Mouse (Mus musculus) urinary bladder, postnatal 14 days (tissue): Measurements from ENCODE around the gene Prss44.
"Not testable (repeated sequence)": the region's sequence is repeated elsewhere in the genome, so short reads cannot be mapped to it uniquely, and the experiment has no call there.

Source experiments
- DNase-seq: peaks from one replicate; pipeline ENCODE4 v3.0.0; 2021; ENCODE audit warnings: low spot score

Prss44 gene

DNA sequence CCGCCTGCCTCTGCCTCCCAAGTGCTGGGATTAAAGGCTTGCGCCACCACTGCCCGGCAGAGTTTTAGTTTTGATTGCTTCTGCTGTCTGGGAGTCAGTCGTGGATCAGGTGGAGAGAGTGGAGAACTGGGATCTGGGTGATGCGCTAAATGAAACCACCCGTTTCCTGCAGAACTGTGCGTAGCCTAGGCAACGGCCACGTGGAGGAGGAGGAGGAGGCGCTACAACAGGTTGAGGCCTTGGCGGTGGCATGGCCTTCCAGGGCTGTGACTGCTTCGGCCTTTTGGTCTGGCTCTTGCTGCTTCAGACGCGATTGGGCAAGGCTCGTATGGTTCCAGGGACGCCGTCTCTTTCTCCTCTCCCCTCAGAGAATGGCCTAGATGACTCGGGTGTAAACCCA is at the start of gene Prss44:
Gene Prss44, plus strand, starts transcription at position 206 of the 400 bp plus-strand sequence.
- DNase-seq, result no peak

DNA sequence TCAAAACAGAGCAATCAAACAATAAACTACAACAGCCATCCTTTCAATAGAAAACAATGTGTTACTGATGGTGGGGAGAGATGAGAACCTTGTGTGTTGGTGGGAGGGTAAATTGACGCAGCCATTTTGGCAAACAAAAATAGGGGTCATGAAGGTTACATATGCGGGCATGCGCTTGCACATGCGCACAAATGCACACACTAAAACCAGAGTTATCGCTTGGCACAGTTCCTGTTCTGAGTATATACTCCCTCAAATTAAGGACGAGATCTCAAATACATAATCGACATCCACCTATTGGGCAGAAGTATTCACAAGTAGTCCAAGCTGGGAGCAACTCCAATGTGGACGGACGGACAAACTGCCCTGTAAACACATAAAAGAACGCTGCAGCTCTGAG is 41.5 kb upstream of the Prss44 start:
- no peak for DNase-seq

DNA sequence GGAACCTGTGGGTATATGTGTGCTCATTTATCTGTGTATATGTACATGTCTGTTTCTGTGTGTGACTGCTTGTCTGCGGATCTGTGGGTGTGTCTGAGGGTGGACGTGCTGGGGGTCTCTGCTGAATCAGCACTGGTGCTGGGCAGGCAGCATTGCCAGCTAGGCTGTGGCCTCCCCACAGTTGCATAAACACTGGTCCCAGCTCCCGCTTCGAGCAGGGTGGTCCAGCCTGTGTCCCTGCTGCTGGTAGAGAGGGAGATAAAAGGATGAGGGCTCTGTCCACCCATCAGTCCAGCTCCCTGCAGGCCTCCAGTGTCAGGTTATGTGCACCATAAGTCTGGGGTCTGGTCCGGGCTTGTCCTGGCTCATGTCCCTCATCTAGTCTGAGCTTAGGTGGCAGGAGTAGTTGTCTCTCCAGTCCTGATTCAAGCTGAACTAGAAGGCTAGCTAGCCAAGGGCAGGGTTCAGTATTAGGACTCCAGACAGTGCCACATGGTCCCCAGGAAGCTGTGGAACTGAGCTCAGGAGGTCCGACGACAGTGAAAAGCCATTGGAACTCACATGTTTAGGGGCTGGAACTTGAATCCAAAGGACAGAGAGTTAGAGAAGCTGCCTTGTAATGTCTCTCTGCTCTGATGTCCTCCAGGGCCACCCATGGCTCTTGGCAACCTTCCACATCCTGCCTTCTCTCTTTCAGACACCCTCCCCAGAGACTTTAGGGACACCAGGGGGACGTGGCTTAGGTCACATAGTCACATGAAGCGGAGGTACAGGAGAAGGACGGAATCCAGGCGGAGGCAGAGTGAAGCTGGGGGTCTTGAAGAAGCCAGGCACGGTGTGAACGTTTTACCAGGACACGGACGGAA is 39.2 kb upstream of the Prss44 start:
- DNase-seq, result no peak

DNA sequence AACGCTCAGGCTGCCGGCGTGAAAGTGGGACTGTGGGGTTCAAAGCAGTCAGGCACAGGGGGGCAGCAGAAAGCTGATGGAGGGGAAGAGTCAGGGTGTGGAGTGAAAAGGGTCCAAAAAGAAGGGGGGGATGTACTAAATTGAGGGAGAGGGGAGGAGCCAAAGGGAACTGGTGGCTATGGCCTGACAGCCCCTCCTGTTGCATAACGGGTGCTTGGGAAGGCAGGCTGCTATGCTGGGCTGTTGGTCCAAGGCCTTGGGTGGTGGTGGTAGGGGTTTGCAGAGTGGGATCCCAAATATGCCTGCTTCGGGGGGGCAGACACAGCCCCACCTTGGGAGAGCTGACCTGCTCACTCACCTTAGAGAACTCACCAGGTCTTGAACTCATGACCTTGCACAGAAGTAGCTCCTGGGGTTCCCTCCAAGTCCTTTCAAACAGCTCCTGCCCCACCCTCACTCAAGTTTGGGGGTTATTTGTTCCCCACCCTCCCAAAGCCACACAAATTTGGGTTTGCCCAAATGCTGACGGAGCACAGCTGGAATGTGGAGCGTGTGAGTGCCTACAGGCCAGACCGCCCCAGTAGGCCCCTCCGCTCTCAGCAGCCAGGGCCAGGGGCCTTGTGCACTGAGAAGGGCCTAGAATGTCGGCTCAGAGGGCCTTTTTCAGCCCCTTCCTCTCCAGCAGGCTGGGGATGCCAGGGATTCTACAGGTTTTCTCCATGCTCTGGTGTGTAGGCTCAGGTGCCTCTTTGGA is 38.3 kb upstream of the Prss44 start:
- no peak for DNase-seq

DNA sequence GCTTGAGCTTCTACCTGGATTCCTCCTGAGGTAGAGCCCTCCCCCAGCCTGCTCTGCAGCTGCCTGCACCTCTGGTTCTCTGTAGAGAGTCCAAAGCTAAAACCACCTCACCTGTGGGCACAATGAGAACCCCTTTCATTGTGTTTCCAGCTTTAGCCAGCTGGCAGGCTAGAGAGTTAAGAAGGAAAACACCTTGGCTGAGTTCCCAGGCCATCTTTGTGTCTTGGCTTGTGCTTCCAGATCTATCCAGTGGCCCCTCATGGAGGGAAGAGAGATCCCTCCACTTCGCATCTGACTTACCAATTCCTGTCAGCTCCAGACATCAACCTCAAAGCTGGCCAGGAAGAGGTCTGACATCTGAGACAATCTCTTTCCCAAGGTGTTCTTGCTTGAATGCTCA is 35.7 kb upstream of the Prss44 start:
- no peak for DNase-seq

DNA sequence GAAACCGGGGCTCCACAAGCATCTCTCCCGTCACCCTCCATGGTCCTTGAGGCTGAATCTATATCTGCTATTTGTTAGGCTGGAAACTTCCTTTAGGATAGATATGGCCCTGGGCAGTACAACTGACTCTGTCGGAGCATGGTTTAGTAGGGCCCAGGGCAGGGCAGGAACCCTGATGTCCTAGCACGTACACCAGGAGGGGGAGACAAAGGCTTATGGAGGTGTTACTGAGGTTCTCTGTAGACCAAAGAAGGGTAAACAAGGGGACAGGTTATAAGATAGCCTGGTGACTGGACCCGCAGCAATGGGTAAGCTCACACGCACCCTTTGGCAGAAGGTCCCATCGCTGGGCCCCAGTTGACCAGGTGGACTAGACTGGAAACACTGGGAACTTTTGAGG is 35.2 kb upstream of the Prss44 start:
- no peak for DNase-seq

DNA sequence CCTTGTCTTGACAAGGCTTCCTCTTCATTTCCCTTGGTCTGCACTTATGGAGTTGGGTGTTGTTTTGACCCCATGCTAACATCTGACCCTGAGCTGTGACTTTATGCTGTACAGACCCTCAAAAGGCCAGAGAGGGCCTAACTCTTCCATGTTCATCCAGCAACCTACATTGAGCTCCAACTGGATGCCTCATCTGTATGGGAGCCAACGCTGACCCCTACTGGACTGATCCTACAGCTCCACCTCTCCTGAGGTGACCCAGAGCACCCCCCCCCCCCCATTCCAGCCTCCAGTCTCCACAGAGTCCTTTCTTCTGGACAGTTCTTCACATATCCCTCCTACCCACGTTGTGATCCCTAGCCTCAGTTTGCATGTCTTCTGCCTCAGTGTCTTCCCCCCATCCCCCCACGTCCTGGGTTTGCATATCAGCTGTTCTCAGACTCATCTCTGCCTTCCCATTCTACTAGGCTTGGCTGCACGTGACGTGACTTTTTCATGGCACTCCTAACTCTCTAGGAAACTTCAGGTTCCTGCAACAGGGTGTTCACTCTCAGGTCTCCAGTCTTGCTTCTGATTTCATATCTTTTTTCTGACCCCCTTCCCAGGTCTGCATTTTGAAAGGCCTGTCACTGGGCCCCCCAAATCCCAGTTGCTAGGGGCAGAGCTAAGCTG is 34.4 kb upstream of the Prss44 start:
- peak; percentile 27 for DNase-seq

DNA sequence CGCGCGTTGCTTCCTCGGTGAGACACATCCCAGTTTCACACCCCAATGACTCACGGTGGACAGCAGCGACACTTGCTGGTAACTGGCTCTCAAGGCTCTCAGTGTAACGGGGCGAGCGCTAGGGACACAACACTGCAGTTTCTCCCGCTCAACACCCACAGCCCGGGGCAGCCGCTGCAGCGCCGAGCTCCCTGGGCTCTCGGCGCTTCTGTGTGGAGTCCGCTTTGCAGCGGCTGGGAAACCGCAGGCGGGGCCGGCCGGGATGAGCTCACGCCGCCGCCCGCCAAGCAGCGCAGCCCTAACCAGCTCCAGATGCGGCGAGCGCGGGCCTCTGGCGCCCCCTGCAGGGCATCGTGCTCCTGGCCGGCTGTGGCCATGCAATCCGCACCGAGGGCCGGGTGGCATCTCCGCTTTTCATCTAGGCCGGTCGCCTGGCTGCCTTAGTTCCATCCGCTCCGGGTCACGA is 32.5 kb upstream of the Prss44 start:
- peak; percentile 95 for DNase-seq

DNA sequence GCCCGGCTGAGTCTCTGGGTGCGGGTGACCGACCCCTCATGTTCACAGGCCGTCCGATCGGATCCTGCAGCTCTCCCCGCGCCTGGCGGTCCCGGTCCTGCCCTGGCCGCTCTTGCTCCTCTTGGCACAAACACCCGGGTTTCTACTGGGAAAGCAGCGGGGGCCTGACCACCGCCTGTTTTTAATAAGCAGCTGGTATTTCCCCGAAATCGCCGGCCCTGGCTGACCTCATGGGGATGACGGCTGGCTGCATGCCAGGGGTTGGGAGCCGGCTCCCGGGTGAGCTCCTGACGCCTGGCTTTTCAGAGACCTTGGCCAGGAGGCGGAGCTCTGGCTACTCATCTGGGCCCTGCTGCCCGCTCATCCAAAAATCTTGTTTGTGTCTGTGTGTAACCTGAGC is 32.1 kb upstream of the Prss44 start:
- peak; percentile 83 for DNase-seq

DNA sequence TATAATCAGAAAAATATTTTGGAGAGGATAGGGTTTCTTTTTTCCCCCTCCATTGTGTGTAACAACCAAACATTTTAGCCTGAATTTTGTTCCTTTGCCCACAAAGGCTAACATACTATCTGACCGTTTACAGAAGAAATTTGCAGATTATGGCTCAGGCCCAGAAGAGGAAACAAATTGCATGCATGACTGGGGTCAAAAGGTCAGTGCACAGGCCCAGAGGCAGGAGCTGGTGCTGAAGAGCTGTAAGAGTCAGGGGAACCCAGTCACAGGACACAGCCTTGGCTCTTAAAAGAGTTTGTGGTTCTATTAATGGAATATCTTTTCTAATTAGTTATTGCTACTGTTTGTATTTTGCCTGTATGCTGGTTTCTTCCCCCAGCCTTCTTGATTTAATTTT is 30.2 kb upstream of the Prss44 start:
- DNase-seq, result no peak

DNA sequence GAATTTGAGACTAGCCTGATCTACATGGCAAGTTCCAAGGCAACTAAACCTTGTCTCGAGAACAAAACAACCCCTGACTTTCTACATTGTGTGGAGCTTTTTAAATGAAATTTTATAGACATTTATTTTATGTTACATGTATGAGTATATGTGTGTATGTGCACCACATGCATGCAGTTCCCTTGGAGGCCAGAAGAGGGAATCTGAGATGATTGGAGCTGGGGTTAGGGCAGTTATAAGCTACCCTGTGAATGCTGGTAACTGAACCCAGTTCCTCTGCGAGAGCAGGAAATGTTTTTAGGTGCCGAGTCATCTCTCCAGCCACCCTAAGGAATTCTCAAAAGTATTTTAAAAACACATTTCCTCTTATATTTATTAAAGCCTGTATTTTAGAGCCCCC is 25.6 kb upstream of the Prss44 start:
- DNase-seq, result no peak

DNA sequence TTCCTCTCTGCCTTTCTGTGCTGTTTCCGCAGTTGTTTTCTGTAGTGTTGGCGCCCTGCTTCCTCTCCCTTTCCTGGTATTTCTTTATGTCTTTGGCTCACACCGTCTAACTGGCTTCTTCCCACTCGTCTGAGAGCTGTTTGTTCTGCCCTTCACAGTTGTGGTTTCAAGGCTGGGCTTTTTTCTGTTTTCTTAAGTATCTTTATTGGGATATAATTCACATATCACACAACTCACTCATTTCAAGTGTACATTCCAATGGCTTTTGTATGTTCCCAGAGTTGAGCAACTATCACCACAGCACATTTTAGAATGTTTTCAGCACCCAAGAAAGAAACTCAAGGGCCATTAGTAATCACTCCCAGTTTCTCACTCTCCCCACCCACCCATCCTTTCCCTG is 23.3 kb upstream of the Prss44 start:
- no peak for DNase-seq

DNA sequence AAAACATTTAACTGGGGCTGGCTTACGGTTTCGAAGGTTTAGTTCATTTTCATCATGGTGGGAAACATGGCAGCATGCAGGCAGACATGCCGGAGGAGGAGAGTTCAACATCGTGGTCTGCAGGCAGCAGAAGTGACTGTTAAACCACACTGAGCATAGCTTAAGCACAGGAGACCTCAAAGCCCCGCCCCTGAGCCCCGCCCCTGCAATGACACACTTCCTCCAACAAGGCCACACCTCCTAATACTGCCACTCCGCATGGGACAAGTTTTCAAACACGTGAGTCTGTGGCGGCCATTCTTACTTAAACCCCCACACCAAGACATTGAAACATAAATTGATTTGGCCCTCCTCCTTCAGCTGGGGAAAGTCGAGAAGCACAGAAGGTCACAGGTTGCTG is 16.8 kb upstream of the Prss44 start:
- no peak for DNase-seq

DNA sequence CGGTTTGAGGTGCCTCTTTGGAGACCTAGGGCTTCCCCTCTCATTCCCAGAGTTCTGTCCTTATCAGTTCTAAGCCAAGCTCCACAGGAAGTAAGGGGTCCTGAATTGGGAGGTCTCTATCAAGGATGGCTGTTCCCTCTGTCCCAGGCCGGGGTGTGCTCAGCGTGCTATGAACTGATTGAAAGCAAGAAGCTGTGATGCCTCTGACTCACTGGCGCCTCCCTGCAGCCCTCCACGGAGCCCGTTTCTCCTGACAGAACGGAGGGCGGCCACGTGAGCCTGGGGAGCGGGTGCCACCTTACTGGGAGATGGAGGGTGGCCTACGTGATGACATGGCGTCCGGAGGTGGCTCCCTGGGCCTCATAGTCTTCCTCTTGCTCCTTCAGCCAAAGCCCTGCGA is 15.9 kb upstream of the Prss44 start, which contains the start of gene Prss42:
Gene Prss42, plus strand, starts transcription at position 301 of the 400 bp plus-strand sequence.
- DNase-seq, result no peak

DNA sequence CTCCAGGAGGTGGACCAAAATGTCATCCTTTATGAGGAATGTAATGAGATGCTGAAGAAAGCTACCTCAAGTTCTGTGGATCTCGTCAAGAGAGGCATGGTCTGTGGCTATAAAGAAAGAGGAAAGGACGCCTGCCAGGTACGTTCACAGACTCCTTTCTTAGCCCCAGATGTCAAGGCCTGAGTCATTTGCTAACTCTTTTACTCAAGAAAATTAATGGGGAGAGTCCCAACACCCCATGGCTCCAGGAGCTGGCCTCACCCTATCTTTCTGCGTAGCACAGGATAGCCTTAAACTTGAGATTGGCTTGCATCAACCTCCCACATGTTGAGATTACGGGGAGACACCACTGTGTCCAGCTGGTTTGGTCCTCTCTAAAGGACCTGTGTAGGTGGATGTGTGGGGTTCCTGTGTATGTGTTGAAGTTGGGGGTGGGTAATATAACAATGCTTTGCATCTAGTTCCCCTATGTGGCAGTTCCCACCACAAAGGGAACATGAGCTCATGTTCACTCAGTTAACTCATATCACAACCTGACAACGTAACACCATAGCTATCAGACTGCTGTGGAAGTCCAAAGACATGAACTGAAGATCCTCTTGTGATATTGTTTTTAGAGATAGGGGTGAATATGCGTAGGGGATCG is 12.8 kb upstream of the Prss44 start:
- DNase-seq, result no peak

DNA sequence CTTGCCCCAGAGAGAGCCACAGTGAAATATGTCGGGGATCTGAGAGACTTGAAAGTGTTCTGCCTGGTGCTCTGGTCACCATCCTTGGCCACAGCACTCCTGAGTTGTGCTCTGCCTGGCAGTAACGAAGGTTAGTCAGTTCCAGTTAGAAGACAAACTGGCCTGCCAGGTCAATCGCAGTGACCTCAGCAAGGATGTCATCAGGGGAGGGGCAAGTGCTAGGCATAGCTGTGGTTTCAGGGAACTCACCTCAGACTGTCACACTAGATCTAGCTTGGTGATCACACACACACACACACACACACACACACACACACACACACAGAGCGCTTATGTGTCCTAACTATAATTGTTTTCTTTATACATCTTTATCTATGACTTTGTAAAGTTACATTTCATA is 10.5 kb upstream of the Prss44 start:
- no peak for DNase-seq

DNA sequence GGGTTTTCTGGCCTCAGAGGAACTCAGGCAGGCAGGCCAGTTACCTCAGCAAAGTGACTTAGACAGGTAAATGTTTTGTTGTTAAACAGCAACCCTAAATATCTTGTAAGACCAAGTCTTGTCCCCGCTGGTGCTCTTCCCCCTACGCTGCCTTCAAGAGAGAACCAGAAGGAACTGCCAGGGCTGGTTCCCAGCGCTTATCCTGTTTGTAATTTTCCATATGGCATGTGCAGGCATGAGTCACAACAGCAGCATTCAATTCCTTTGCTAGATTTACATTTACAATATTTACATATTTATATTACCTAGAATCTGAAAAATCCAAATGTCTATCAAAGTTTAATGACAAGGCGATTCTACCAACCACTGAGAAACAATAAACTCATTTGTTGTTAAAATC is 3.7 kb upstream of the Prss44 start:
- DNase-seq, result peak; percentile 20

DNA sequence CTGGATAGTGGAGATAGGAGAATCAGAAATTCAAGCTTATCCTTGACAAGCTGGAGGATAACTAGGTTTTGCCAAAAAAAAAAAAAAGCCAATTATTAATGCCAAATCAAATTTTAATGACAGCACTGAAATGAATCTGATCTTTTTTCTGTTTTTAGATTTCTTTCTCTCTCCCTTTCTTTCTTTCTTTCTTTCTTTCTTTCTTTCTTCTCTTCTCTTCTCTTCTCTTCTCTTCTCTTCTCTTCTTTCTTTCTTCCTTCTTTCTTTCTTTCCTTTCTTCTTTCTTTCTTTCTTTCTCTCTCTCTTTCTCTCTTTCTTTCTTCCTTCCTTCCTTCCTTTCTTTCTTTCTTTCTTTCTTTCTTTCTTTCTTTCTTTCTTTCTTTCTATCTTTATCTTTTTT is 6.8 kb downstream of the Prss44 start:
- not testable (repeated sequence) for DNase-seq

DNA sequence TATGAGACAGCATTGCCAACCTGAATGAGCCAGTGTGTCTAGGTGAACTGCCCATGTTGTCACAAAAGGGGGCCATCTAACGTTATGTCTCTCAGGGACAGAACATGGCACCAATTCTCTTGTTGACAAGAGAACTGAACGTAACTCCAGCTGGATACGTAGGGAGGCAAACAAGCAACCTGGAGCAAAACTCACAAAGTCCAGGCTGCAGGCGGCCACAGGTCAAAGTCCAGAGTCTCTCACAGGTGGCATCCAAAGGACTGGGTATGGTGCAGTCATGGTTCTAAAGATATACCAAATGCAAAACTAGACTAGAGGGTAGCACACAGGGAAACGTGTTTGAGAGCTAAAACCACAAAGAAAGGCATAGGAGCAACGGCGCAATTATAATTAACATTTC is 7.6 kb downstream of the Prss44 start:
- DNase-seq, result no peak

DNA sequence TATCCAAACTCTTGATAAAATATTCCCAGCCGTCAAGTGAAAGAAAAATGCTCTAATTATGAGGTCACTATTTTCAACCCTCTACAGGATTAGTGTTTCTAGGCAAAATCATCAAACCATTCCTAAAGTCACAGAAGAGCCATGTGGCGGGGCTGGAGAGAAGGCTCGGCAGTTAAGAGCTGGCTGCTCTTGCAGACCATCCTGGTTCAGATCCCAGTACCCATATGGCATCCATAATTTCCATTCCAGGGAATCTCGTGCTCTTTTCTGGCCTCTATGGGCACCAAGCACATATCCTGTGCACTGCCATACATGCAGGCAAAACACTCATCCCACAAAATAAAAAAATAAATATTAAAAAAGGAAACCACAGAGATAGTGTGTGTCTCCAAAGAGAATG is 11.6 kb downstream of the Prss44 start:
- DNase-seq, result no peak

DNA sequence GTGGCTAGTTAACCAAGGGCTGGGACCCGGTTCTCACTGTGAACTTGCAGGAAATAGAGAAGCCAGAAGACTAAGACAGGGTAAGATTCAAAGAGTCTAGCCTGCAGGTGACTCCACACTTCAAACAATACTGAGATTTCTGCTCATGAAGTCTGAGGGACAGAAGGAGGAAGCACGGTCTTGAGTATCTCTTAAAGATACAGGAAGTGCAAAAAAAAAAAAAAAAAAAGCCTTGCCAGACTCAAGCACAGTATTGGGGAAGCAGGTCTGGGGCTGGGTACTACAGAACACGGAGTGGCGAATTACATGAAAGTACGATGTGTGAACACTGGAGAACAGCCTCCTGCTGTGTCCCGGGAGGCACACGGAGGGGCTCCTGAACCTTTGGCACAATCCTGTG is 12.0 kb downstream of the Prss44 start:
- DNase-seq, result no peak

DNA sequence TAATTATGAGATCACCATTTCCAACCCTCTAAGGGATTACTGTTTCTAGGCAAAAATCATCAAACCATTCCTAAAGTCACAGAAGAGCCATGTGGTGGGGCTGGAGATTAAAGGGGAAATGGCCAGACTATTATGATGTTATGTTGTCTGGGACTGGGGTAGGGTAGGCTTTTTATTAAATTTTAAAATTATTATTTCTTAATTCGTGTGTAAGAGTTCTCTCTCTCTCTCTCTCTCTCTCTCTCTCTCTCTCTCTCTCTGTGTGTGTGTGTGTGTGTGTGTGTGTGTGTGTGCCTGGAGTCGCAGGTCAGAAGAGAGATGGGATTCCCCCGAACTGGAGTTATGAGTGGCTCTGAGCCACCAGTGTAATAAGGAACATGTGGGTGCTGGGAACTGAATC is 12.6 kb downstream of the Prss44 start, which contains the start of gene Prss43:
Gene Prss43, plus strand, starts transcription at position 301 of the 400 bp plus-strand sequence.
- no peak for DNase-seq
